Mouse (Mus musculus): ENCODE data around the gene Nudcd3. TPM values are rescaled to one million over a fixed set of nuclear protein-coding genes. Genes with fewer than 3 reads are reported as not detected.
"Not testable (repeated sequence)": the region's sequence is repeated elsewhere in the genome, so short reads cannot be mapped to it uniquely, and the experiment has no call there.

The Nudcd3 gene
- polyA plus RNA-seq, 1 experiment from 2014 or later = 47.9 TPM

GRCm38 (mm10) chr11:6107722-6108121 is 92.5 kb downstream of the Nudcd3 start:
- no peaks in the 10 kb centered on the region for H3K27me3 ChIP-seq (ENCODE audit: control insufficient read depth, insufficient read depth, low read length)
- DNase-seq (ENCODE audit: low spot score) (no peak), ATAC-seq (replicated peaks; ENCODE audit: low FRiP score) (no peak)
- 86% methylated on average over 3 of the region's 3 CpGs for WGBS
- no peaks in the 10 kb centered on the region; the same call in 1 of the 2 replicates for H3K36me3 ChIP-seq (ENCODE audit: control insufficient read depth, insufficient read depth, low read length)
- H3K9ac ChIP-seq (ENCODE audit: low read length) = no peak overlapping the region
- no peaks in the 10 kb centered on the region for H3K9me3 ChIP-seq (ENCODE audit: control insufficient read depth, low read length)
- no peak overlapping the region for H3K4me2 ChIP-seq (ENCODE audit: low read depth, low read length, severe bottlenecking)
- H3K27ac ChIP-seq (ENCODE audit: low read depth, low read length) = no peak overlapping the region
- H3K4me3 ChIP-seq (ENCODE audit: low read depth, low read length) = no peak overlapping the region
- no peaks in the 10 kb centered on the region for H3K4me1 ChIP-seq (replicated peaks; ENCODE audit: control insufficient read depth, insufficient read depth, low read length)

DNA sequence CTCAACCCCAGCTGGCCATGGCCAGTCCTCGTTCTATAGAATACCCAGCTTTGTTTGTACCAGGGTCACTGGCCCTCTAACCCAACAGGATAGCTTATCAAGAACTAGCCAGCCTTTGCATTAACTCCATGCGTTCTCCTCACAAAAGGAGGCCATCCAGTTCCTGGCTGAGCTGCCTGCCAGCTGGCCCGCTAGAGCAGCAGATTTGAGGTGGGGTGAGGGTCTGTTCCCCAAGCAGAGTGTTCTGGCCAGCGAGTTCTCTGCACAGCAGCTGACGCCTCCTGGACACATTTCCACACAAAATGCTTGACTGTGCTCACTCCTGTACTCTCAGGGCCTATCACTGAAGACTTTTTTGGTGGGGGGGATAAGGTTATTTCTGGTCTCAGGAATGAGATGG is 95.5 kb downstream of the Nudcd3 start:
- no peak overlapping the region for H3K27ac ChIP-seq (ENCODE audit: low read depth, low read length)
- no peaks in the 10 kb centered on the region; the same call in 1 of the 2 replicates for H3K36me3 ChIP-seq (ENCODE audit: control insufficient read depth, insufficient read depth, low read length)
- H3K9me3 ChIP-seq (ENCODE audit: control insufficient read depth, low read length) = no peaks in the 10 kb centered on the region
- 87% methylated on average over 5 of the region's 5 CpGs for WGBS
- no peak for ATAC-seq (replicated peaks; ENCODE audit: low FRiP score)
- H3K4me1 ChIP-seq (replicated peaks; ENCODE audit: control insufficient read depth, insufficient read depth, low read length) = no peaks in the 10 kb centered on the region
- H3K9ac ChIP-seq (ENCODE audit: low read length) = no peak overlapping the region
- H3K4me3 ChIP-seq (ENCODE audit: low read depth, low read length) = no peak overlapping the region
- H3K4me2 ChIP-seq (ENCODE audit: low read depth, low read length, severe bottlenecking) = no peak overlapping the region
- DNase-seq (ENCODE audit: low spot score) = no peak
- H3K27me3 ChIP-seq (ENCODE audit: control insufficient read depth, insufficient read depth, low read length) = no peaks in the 10 kb centered on the region

DNA sequence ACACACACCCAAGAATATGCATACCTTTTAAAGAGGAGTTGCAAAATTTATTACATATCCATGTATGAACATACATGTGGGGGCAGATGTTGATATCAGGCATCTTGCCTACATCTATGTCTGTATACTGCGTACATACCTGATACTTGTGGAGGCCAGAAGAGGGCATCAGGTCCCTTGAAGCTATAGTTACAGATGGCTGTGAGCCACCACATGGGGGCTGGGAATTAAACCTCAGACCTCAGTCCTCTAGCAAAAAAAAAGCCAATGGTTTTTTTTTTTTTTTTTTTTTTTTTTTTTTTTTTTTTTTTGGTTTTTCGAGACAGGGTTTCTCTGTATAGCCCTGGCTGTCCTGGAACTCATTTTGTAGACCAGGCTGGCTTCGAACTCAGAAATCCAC is 103.6 kb downstream of the Nudcd3 start:
- ATAC-seq (replicated peaks; ENCODE audit: low FRiP score); H3K36me3 ChIP-seq (ENCODE audit: control insufficient read depth, insufficient read depth, low read length); H3K9me3 ChIP-seq (ENCODE audit: control insufficient read depth, low read length); H3K9ac ChIP-seq (ENCODE audit: low read length); H3K4me1 ChIP-seq (replicated peaks; ENCODE audit: control insufficient read depth, insufficient read depth, low read length); H3K4me3 ChIP-seq (ENCODE audit: low read depth, low read length); H3K27me3 ChIP-seq (ENCODE audit: control insufficient read depth, insufficient read depth, low read length); H3K27ac ChIP-seq (ENCODE audit: low read depth, low read length); DNase-seq (ENCODE audit: low spot score); H3K4me2 ChIP-seq (ENCODE audit: low read depth, low read length, severe bottlenecking): not testable (repeated sequence)
- WGBS = 97% methylated on average over 2 of the region's 3 CpGs

DNA sequence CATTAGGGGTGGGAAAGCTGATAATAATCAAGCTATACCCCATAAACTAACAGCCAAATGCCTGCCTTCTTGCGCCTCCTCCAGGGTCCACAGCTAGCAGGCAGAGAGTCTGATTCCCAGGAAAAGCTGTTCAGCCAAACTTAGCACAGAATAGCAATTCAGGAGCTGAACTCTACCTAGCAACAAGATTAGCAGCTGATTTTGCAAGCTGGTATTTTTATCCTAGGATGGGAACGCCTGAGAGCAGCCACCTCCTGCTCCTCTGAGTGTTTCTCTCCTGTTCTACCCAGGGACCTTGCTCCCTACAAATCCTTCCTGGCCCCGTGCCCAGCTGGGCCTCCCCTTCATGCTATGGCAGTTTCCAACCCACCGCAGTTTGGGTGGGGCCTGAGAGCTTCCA is 113.2 kb downstream of the Nudcd3 start:
- no peak overlapping the region for H3K9ac ChIP-seq (ENCODE audit: low read length)
- H3K36me3 ChIP-seq (ENCODE audit: control insufficient read depth, insufficient read depth, low read length) = no peaks in the 10 kb centered on the region
- H3K27me3 ChIP-seq (ENCODE audit: control insufficient read depth, insufficient read depth, low read length) = no peaks in the 10 kb centered on the region
- no peak overlapping the region for H3K4me3 ChIP-seq (ENCODE audit: low read depth, low read length)
- no peaks in the 10 kb centered on the region for H3K4me1 ChIP-seq (replicated peaks; ENCODE audit: control insufficient read depth, insufficient read depth, low read length)
- no peaks in the 10 kb centered on the region for H3K9me3 ChIP-seq (ENCODE audit: control insufficient read depth, low read length)
- 75% methylated on average over 4 of the region's 4 CpGs for WGBS
- DNase-seq (ENCODE audit: low spot score) = no peak
- no peak for ATAC-seq (replicated peaks; ENCODE audit: low FRiP score)
- no peak overlapping the region for H3K4me2 ChIP-seq (ENCODE audit: low read depth, low read length, severe bottlenecking)
- no peak overlapping the region for H3K27ac ChIP-seq (ENCODE audit: low read depth, low read length)

DNA sequence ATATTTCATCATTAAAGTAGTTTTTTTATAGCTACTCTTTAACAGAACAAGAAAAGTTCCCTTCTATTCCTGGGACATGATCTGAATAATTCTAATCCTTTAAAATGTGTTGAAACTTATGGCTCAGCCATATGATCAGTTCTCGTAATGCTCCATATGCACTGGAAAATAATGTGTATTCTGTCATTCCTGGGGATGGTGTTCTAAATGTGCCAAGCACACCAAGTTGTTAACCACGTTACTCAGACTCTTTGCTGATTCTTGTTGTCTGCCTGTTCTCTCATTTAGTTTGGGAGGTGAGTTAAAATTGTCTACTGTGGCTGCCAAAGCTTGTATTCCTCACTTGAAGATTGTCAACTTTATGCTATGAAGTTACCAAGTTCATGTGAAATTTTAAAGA is 121.5 kb downstream of the Nudcd3 start:
- ATAC-seq (replicated peaks; ENCODE audit: low FRiP score) (no peak), DNase-seq (ENCODE audit: low spot score) (no peak)
- WGBS = 89% methylated on average over 2 of the region's 2 CpGs
- Histone ChIP-seq H3K9me3 (ENCODE audit: control insufficient read depth, low read length) (no peaks in the 10 kb centered on the region), H3K4me1 (replicated peaks; ENCODE audit: control insufficient read depth, insufficient read depth, low read length) (no peaks in the 10 kb centered on the region), H3K27ac (ENCODE audit: low read depth, low read length) (no peak overlapping the region), H3K9ac (ENCODE audit: low read length) (no peak overlapping the region), H3K36me3 (ENCODE audit: control insufficient read depth, insufficient read depth, low read length) (no peaks in the 10 kb centered on the region), H3K4me3 (ENCODE audit: low read depth, low read length) (no peak overlapping the region), H3K4me2 (ENCODE audit: low read depth, low read length, severe bottlenecking) (no peak overlapping the region), H3K27me3 (ENCODE audit: control insufficient read depth, insufficient read depth, low read length) (no peaks in the 10 kb centered on the region)

DNA sequence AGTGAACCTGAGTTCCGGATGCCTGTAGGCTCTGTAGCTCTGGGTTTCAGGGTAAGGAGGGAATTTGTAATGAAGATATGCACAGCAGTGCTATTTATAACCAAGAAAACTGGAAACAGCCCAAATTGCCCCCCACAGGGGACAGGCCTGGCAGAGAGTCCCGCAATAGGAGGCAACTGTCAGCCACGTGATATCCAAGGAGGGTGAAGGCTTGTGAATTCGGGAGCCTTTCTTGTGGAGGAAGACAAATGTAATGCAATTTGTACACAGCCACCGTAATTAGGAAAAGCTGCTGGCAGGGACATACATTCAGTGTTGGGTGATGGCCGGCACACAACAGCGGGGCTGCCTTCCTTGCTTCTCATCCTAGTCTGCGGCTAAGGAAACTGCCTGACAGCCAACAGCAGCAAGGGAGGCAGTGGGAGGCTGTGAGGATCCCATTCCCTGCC is 124.6 kb downstream of the Nudcd3 start:
- ATAC-seq (replicated peaks; ENCODE audit: low FRiP score) (no peak), DNase-seq (ENCODE audit: low spot score) (no peak)
- no peak overlapping the region for H3K4me2 ChIP-seq (ENCODE audit: low read depth, low read length, severe bottlenecking)
- no peak overlapping the region for H3K4me3 ChIP-seq (ENCODE audit: low read depth, low read length)
- no peak overlapping the region for H3K9ac ChIP-seq (ENCODE audit: low read length)
- H3K36me3 ChIP-seq (ENCODE audit: control insufficient read depth, insufficient read depth, low read length) = no peaks in the 10 kb centered on the region
- H3K4me1 ChIP-seq (replicated peaks; ENCODE audit: control insufficient read depth, insufficient read depth, low read length) = no peaks in the 10 kb centered on the region
- H3K9me3 ChIP-seq (ENCODE audit: control insufficient read depth, low read length) = no peaks in the 10 kb centered on the region
- no peak overlapping the region for H3K27ac ChIP-seq (ENCODE audit: low read depth, low read length)
- WGBS = 77% methylated on average over 8 of the region's 8 CpGs
- no peaks in the 10 kb centered on the region for H3K27me3 ChIP-seq (ENCODE audit: control insufficient read depth, insufficient read depth, low read length)

- peak overlapping the region; percentile 18; the same call in 1 of the 2 replicates for H3K4me2 ChIP-seq (ENCODE audit: low read depth, low read length, severe bottlenecking)
- no peak overlapping the region for H3K27ac ChIP-seq (ENCODE audit: low read depth, low read length)
- ATAC-seq (replicated peaks; ENCODE audit: low FRiP score) = peak; percentile 55
- no peaks in the 10 kb centered on the region for H3K36me3 ChIP-seq (ENCODE audit: control insufficient read depth, insufficient read depth, low read length)
- no peaks in the 10 kb centered on the region for H3K9me3 ChIP-seq (ENCODE audit: control insufficient read depth, low read length)
- WGBS = 6% methylated on average over 18 of the region's 19 CpGs
- H3K4me1 ChIP-seq (replicated peaks; ENCODE audit: control insufficient read depth, insufficient read depth, low read length) = no peaks in the 10 kb centered on the region; the same call in none of the 2 replicates
- H3K27me3 ChIP-seq (ENCODE audit: control insufficient read depth, insufficient read depth, low read length) = peaks cover 55% of the 10 kb centered on the region
- DNase-seq (ENCODE audit: low spot score) = no peak
- H3K9ac ChIP-seq (ENCODE audit: low read length) = no peak overlapping the region; the same call in 1 of the 2 replicates
- no peak overlapping the region for H3K4me3 ChIP-seq (ENCODE audit: low read depth, low read length)
These were observed 131.8 kb downstream of the Nudcd3 start for GRCm38 (mm10) chr11:6068181-6068957.

- H3K27ac ChIP-seq (ENCODE audit: low read depth, low read length) = no peak overlapping the region
- H3K36me3 ChIP-seq (ENCODE audit: control insufficient read depth, insufficient read depth, low read length) = no peaks in the 10 kb centered on the region
- peaks cover 57% of the 10 kb centered on the region for H3K27me3 ChIP-seq (ENCODE audit: control insufficient read depth, insufficient read depth, low read length)
- 40% methylated on average over 9 of the region's 9 CpGs for WGBS
- no peaks in the 10 kb centered on the region for H3K9me3 ChIP-seq (ENCODE audit: control insufficient read depth, low read length)
- no peak for DNase-seq (ENCODE audit: low spot score)
- H3K9ac ChIP-seq (ENCODE audit: low read length) = no peak overlapping the region
- no peak for ATAC-seq (replicated peaks; ENCODE audit: low FRiP score)
- no peaks in the 10 kb centered on the region; the same call in none of the 2 replicates for H3K4me1 ChIP-seq (replicated peaks; ENCODE audit: control insufficient read depth, insufficient read depth, low read length)
- no peak overlapping the region for H3K4me2 ChIP-seq (ENCODE audit: low read depth, low read length, severe bottlenecking)
- no peak overlapping the region for H3K4me3 ChIP-seq (ENCODE audit: low read depth, low read length)
These were observed 133.1 kb downstream of the Nudcd3 start for GRCm38 (mm10) chr11:6067160-6067559.

DNA sequence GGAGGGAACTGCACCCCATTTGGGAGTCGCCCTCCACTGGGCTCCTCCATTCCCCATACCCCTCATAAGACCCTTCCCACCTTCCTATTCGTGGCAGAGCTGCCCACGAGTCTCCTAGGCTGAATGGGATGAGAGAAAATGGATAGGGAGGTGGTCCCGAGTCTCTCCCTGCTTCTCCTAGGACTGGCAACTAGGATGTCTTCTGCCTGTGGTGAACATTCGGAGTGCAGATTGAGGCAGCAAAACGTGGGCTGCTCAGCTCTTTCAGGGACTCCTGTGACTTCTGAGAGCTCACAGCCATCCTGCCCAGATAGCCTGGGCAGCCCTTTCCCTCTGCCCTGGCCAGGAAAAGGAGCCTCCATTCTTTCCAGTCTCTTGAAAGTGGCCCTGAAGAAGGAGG is 134.0 kb downstream of the Nudcd3 start, which contains the start of gene Camk2b:
Gene Camk2b, minus strand, starts transcription at position 187 of the 400 bp plus-strand sequence.
- peak within 1 kb of the TSS; percentile 46 for H3K4me3 ChIP-seq (ENCODE audit: low read depth, low read length)
- no peaks in the 10 kb centered on the region for H3K36me3 ChIP-seq (ENCODE audit: control insufficient read depth, insufficient read depth, low read length)
- DNase-seq (ENCODE audit: low spot score) (no peak), ATAC-seq (replicated peaks; ENCODE audit: low FRiP score) (no peak)
- WGBS = 15% methylated on average over 6 of the region's 6 CpGs
- no peaks in the 10 kb centered on the region for H3K9me3 ChIP-seq (ENCODE audit: control insufficient read depth, low read length)
- H3K27me3 ChIP-seq (ENCODE audit: control insufficient read depth, insufficient read depth, low read length) = peaks cover 57% of the 10 kb centered on the region
- H3K9ac ChIP-seq (ENCODE audit: low read length) = peak within 1 kb of the TSS; percentile 23; the same call in 1 of the 2 replicates
- H3K27ac ChIP-seq (ENCODE audit: low read depth, low read length) = no peak within 1 kb of the TSS
- no peaks in the 10 kb centered on the region; the same call in none of the 2 replicates for H3K4me1 ChIP-seq (replicated peaks; ENCODE audit: control insufficient read depth, insufficient read depth, low read length)
- peak within 1 kb of the TSS; percentile 71 for H3K4me2 ChIP-seq (ENCODE audit: low read depth, low read length, severe bottlenecking)

All from forebrain, embryonic 11.5 days (tissue).